Mouse (Mus musculus) urinary bladder, postnatal 4 days (tissue): Measurements from ENCODE around the gene Tmem218.

Experiments used
- DNase-seq, 2 experiments: peaks; one replicate each; pipeline ENCODE4 v3.0.0; 2021 to 2022; ENCODE audit warnings: low spot score in 2 of 2

Gene Tmem218

DNA sequence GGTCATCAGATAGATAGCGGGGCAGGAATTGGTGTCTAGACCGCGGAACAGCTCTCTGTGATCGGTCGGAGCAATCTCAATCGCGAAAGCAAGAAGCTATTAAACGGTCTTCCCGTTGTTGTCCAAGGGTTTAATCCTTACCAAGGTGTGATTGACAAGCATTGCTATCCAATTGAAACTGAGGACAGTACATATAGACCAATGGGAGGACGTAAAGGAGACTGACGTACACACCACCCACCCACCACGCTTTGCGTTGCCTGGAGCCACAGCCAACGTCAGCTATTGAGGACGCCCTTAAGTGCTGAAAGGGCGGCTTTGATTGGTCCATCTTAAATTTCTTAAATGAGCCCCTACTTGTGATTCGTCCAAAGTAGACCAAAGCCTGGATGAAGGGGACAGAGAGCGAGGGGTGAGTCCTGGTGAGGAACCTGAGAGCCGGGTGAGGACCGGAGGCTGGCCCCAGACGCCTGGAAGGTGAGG is at the start of gene Tmem218:
Tmem218 (plus strand) TSS at position 295 of the 483 bp plus-strand sequence.
- peak; percentile 86 for DNase-seq

- DNase-seq = no peak
Measured at GRCm38 (mm10) chr9:37160686-37161085, 47.3 kb upstream of the Tmem218 start.

DNA sequence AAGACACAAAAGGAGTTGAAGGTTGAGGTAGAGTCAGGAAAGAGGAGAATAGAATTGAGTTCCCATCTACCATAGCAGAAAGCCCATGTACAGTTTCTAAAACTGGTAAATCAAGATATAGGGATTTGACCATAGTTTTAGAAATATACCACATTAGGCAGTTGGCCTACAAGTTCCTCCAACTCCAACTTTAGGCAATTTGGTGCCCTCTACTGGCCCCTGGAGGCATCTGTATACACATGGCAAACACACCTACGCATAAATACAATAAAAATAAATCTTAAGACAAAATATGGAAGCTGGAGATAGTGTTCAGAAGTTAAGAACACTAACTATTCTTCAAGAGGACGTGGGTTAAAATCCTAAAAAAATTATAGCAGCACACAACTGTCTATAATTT is 41.1 kb upstream of the Tmem218 start:
- DNase-seq = no peak

DNA sequence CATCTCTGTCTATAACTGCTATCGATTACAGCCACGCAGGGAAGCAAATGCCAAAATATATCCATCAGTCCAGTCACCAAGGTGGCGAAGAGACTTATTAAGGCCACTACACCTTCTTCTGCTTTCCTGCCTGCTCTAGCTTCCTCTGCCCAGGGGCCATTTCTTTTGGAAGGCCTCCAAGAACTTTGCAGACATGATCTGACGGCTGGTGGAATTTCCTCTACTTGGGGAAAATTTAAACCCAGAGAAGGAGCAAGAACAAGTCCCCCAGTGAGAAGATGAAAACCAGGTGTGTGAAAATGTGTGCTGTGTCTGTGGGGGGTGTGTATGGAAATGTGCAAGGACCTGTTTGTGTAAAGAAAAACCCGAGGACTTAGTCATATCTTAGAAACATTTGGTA is 34.6 kb upstream of the Tmem218 start:
- no peak for DNase-seq

DNA sequence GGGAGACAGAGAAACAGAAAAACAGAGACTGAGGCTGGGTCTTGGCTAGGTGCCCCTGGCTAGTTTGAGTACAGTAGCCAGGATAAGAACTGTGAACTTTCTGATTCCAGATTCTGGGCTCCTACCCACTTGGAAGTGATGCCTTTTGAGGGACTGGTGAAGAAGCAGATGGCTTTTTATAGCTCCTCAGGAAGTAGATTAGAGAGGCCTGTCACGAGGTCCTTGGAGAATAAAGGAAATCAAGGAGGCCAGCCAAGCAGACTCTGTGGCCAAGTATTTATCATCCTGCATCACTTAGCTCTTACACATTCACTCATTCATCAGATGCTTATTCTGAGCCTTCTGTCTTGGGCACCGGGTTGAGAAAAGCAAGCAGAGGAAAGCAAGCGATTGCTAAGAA is 32.0 kb upstream of the Tmem218 start:
- no peak for DNase-seq

DNA sequence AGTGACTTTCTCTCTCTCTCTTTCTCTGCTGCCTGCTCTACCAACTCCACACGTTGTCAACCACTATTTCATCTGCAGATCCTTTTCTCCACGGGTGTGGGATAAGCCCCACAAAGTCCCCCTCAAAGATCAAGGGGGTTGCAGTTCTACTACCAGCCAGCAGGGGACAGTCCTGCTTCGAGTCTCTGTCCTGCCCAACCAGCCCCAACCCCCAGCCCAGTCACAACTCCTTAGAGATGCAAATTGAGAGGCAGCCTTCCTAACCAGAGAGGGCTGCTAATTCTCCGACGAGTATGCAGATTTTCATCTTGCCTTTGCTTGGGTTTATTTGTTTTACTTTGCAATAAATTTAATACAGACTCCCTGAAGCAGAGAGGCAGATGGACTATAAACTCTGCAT is 30.9 kb upstream of the Tmem218 start:
- DNase-seq = peak; percentile 29 to 69

DNA sequence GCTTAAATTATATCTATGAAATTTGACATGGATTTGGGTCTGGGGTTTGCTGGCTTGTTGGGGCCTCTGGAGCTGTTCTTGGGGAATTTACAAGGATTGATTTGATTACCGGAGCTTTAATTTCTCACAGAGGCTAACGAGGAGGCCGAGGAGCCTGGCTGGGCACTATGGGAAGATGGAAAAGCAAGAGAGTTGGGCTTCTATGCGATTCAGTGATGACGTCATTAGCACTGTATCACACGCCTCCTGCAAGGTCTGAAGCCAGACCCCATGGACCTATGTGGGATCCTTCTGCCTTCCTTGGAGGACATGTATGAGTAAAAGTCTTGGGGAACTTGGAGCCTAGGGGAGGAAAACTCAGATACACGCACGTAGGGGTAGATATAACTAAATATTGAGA is 30.5 kb upstream of the Tmem218 start:
- DNase-seq = no peak

DNA sequence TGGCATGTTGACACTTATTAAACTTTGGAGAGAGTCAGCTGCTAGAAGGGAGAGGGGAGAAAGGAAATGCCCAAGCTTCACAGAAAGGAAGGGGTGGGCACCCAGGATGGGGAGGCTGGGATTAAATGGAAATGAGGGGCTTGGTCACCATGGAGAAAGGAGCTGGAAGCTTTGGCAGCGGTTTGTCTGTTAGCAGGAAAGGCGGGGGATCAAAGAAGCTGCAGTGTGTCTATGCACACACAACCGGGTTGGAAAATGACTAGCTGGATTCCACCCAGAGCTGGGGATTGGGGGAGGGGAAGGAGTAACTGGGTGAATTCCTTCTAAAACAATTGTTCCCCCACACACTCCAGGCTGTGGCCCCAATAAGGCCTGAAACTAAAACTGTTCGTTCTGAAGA is 29.1 kb upstream of the Tmem218 start:
- no peak for DNase-seq

GRCm38 (mm10) chr9:37179596-37179995 is 28.4 kb upstream of the Tmem218 start:
- no peak for DNase-seq

GRCm38 (mm10) chr9:37181596-37181995 is 26.4 kb upstream of the Tmem218 start:
- DNase-seq = no peak

- no peak for DNase-seq
Measured at GRCm38 (mm10) chr9:37183176-37183575, 24.8 kb upstream of the Tmem218 start.

DNA sequence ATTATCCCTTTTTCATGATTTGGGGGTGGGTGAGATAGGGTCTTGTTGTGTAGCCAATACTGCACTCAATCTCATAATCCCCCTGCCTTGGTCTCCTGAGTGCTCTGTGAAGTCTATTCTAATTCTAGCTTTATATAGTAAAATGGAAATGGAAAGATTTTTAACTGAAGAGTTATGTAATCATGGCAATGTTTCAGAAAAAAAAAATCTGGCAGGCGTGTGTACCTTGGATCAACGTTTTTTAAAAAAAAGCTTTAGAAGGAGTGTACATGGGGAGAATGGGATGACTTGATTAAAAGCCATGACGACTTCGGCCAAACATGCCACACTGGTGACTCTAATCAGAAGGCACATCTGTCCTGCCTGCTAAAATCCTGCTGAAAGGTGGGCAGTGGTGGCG is 20.6 kb upstream of the Tmem218 start:
- no peak for DNase-seq

GRCm38 (mm10) chr9:37188024-37188423 is 20.0 kb upstream of the Tmem218 start:
- DNase-seq = no peak

DNA sequence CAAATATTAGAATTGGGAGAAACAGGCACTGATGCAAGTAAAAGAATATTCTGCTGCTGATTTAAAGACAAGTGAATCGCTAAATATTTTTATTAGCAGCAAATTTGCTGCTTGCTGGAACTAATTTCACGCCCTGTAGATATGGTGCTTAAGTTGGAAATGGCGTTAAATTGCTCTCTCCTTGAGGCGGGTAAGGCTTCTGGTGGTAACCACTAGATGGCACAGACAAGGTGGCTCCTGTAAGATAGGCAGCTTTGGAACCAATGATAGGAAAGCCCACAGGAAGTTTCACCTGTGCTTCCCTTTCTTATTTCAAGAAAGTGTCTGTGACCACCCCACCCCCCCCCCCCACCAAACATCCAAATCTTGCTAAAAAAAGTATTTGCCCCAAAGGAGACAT is 11.0 kb upstream of the Tmem218 start:
- DNase-seq = no peak

- DNase-seq = no peak
Measured at GRCm38 (mm10) chr9:37200414-37200813, 7.6 kb upstream of the Tmem218 start.

DNA sequence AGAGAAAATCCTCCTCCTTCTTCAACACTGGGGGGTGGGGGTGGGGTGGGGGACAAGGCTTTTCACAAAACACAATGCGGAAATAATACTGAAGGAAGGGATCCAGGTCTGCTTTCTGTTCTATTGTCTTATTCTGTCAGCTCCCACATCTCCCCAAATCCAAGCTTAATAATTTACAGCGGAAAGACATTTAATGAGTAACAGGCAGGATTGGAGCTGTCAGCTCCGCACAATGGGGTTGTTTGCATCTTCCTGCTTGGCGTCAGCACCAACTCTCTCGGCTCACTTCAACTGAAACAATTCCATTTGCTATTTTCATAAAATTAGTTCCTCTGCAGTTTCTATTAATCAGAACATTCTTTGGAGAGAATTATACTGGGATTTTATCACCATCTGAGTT is 4.1 kb upstream of the Tmem218 start:
- DNase-seq = no peak

DNA sequence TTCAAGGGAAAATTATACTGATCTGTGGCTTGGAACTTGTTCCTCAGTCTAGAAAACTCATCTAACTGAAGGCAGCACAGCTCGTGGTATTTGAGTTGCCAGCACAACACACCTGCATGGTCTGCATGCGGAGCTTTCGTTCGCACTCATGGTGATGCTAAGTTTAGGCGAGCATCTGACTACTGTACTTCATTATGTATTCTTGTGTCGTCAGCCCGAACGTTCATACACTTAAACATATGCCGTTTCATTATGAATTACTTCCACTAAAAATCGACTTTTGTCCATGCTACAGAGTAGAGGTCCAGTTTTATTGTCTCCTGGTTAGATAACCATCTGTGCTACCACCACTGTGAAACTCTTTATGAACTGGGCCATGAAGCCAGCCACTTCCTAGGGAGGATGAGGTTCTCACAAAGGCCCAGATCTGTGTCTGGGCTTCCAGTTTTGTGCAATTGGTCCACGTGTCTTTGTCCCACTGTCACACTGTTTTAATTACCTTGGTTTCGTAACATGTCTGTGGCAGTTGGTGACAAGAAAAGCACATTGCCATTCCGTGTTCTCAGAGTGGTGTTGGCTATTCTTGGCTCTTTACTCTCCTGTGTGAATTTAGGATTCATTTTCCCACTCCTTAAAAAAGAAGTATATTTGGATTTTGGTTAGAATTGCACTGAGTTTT is 5.2 kb downstream of the Tmem218 start:
- no peak for DNase-seq

DNA sequence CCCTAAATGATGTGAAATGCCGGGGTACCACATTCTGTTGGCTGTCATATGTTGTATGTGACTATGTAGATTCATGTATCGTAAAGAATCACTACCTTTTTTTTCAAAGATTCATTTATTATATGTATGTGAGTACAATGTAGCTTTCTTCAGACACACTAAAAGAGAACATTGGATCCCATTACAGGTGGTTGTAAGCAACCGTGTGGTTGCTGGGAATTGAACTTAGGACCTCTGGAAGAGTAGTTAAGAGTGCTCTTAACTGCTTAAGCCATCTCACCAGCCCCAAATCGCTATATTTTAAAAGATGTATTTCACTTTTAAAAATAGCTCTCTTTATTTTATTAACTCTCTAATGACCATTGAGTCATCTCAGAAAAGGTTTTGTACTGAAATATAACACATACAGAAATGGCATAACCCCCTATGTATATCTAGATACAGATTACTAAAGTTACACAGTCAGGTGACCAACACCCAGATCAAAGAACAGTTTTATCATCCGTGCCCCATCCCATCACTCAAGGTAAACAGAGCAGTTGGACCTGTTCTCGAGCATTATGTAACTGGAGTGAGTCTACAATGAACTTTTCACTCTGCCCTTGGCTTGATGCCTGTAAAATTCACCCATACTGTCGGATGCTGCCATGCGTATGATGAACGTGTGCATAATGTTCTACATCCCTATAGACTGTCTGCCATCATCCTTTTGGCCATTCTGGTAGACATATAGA is 6.5 kb downstream of the Tmem218 start:
- no peak for DNase-seq

DNA sequence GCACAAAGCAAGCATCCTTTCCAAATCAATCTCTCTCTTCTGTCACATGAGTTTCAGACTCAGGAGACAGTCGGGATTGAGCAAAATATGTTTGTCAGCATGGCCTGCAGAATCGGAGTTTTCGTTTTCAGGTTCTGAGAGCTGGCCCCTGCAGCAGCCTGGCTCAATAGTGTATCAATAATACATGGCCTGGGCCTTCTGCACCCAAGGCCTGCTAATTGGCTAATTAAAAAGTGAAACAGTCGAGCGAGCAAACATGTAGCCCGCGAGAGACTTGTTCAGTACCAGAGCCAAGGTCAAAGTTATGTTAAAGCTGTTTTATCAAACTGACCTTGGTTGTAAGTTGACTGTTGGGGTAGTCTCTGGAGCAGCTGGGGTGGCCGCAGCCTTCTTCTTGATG is 12.7 kb downstream of the Tmem218 start:
- no peak for DNase-seq

DNA sequence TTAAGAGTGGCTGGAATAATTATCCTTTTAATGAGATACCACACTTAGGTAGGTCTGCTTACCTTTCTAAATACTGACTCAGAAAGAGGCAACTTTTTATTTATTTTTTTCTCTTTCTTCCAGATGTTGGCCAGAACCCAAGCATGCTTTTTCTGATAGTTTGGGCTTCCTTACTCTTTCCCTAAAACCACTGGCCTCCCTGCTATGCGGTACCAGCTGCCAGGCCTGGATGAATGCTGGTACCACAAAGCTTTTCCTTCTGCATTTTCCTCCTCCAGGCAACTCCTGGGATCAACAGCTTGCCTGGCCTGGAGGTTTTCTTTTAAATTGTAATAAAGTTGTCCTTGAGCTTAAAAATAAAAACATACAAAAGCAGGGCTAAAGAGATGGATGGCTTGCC is 17.6 kb downstream of the Tmem218 start:
- DNase-seq = no peak

DNA sequence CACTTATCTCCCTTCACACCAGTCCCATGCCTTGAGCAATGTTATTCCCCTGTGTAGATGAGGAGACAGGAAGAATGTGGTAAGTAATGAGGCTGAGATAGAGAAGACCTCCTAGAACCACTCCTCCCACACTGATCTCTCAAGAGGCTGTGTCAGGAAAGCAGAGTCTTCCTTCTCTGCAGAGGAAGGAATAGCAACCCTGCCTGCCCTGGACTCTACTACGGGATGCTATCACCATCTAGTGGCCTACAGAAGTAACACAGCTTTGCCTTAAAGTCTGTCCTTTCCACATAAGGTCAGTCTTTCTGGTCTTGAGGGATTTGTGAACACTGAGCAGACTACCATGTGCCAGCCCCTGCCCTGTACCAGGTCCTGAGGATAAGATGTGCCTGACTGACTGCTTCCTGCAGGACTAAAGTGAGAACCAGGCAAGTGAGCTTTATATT is 21.9 kb downstream of the Tmem218 start:
- peak in 1 of 2 experiments; percentile 50 for DNase-seq

DNA sequence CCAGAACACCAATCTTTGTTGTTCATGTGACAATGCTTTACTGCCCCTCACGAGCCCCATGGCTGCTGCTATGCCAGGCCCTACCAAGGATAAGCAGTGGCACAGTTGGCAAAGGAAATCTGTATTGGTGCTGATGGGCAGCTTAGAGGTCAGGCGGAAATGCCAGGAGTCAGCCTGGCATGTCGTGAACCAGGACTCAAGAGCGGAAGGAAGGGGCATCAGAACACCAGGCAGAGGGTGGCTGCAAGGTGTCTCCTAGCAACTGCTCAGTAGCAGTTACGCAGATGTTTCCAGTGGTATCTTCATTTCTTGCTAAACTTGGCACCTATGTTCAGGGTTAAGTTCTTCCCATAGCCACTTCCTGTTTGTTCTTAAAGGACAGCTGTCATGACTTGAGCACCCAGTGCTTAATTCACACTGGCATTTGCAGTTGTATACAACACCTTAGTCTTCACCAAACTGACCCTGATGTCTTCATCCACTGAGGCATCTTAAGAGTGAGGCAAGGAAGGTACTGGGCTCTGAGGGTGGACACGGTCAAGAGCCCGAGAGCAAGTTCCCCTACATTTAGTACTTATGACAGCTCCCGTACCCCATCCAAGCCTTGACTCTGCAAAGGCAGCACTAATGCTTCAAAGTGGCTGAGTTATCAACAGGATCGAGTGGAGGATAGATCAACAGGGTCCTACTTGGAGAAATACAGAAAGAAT is 22.6 kb downstream of the Tmem218 start:
- DNase-seq = no peak
